Mouse (Mus musculus): ENCODE measurements at regions not wholly inside any gene's neighbourhood (a gene's known extent, or its start where the extent isn't known, plus 50 kb on each side); places are given as distances from the start of the nearest gene placed in this dataset.

GRCm38 (mm10) chr11:12516374-12516773, 51.6 kb upstream of the Cobl start:
- Histone ChIP-seq H3K36me3 (ENCODE audit: insufficient read depth, low read length) (no peaks in the 10 kb centered on the region), H3K4me3 (ENCODE audit: low read depth, low read length) (no peak overlapping the region), H3K9me3 (ENCODE audit: low read length) (no peaks in the 10 kb centered on the region), H3K4me2 (replicated peaks; ENCODE audit: low read depth, low read length) (no peak overlapping the region), H3K27me3 (replicated peaks; ENCODE audit: insufficient read depth, low read length) (no peaks in the 10 kb centered on the region), H3K9ac (replicated peaks; ENCODE audit: low read depth) (no peak overlapping the region), H3K4me1 (ENCODE audit: insufficient read depth, low read depth, low read length) (no peaks in the 10 kb centered on the region), H3K27ac (ENCODE audit: low read length) (no peak overlapping the region)
- ATAC-seq (no peak), DNase-seq (ENCODE audit: low spot score) (no peak)
- TF ChIP-seq EP300 (IDR thresholded peaks at IDR 0.05) (no peak), CTCF (IDR thresholded peaks at IDR 0.05) (peak; percentile 24)
- WGBS: 86% methylated on average over 2 of the region's 2 CpGs

Measured in lung, postnatal 0 days (tissue).